Mouse (Mus musculus) midbrain, postnatal 0 days (tissue): ENCODE measurements around the gene Sept9. TPM values are rescaled to one million over a fixed set of nuclear protein-coding genes. Genes with fewer than 3 reads are reported as not detected.

ENCODE experiments used
- ATAC-seq: fragments of 200-750 bp; cut with Nextera tagmentation; 2 replicates; pipeline ENCODE4 v1.8.0; 2017; ENCODE audit warnings: moderate number of reproducible peaks, mild to moderate bottlenecking, moderate TSS enrichment, moderate library complexity; ENCODE audit not compliant: low FRiP score
- DNase-seq: peaks from one replicate; pipeline ENCODE4 v3.0.0-alpha.2; 2015; ENCODE audit warnings: low spot score
- H3K27ac ChIP-seq: fragments of 300-500 bp; sonication (generic); 2 replicates; pipeline ENCODE4 v1.5.1; 2014; ENCODE audit warnings: low read depth, mild to moderate bottlenecking, low read length, mixed read lengths
- H3K27me3 ChIP-seq: fragments of 300-500 bp; sonication (generic); 2 replicates; pipeline ENCODE4 v1.6.1; 2014; ENCODE audit warnings: low read length, control low read depth, mixed read lengths; ENCODE audit not compliant: insufficient read depth
- H3K36me3 ChIP-seq: fragments of 300-500 bp; sonication (generic); 2 replicates; pipeline ENCODE4 v1.6.1; 2014; ENCODE audit warnings: low read length, control low read depth, mixed read lengths; ENCODE audit not compliant: insufficient read depth
- H3K4me1 ChIP-seq: fragments of 300-500 bp; sonication (generic); 2 replicates; pipeline ENCODE4 v1.6.1; 2014; ENCODE audit warnings: mild to moderate bottlenecking, control low read depth, antibody characterized with exemption, low read length, mixed read lengths; ENCODE audit not compliant: insufficient read depth
- H3K4me2 ChIP-seq: fragments of 300-500 bp; sonication (generic); 2 replicates; pipeline ENCODE4 v1.6.1; 2014; ENCODE audit warnings: low read depth, mild to moderate bottlenecking, low read length, mixed read lengths; ENCODE audit not compliant: poor library complexity, severe bottlenecking
- H3K4me3 ChIP-seq: fragments of 300-500 bp; sonication (generic); 2 replicates; pipeline ENCODE4 v1.5.1; 2014; ENCODE audit warnings: low read depth, mild to moderate bottlenecking, low read length, moderate library complexity
- H3K9ac ChIP-seq: fragments of 300-500 bp; sonication (generic); replicated peaks from 2 replicates; pipeline ENCODE4 v1.6.1; 2014; ENCODE audit warnings: mild to moderate bottlenecking, low read length, moderate library complexity, mixed read lengths; ENCODE audit not compliant: poor library complexity, severe bottlenecking
- H3K9me3 ChIP-seq: fragments of 300-500 bp; sonication (generic); 2 replicates; pipeline ENCODE4 v1.6.1; 2016; ENCODE audit warnings: low read length, control low read depth
- CTCF ChIP-seq: IDR thresholded peaks from 2 replicates; pipeline ENCODE4 v1.5.1; 2016; ENCODE audit warnings: antibody characterized with exemption, mild to moderate bottlenecking
- WGBS: fragments of 180-500 bp; shearing (Covaris S2); extraction: QIAGEN DNeasy Blood & Tissue Kit; methylation state at CpG from one replicate; pipeline ENCODE4 v1.1.7; 2014; 5-methylcytosine and 5-hydroxymethylcytosine counted together
- polyA plus RNA-seq: library from polyadenylated mRNA; unstranded; fragments of >200 nt; fragmentation: Nextera tagmentation; extraction: Ambion mirVana; gene quantifications from 2 replicates; pipeline ENCODE4 v1.2.1, GENCODE M21; 2015
- total RNA-seq: library from RNA; depleted of rRNA; stranded (reverse); fragments of >200 nt; gene quantifications from 2 replicates; pipeline ENCODE4 v1.2.3, GENCODE M21; 2014

Gene Sept9
- total and polyA plus RNA-seq, 2 experiments from 2014 or later: 95.3 to 105 TPM

GRCm38 (mm10) chr11:117318731-117319542, 119.5 kb downstream of the Sept9 start:
- peak overlapping the region; percentile 18; the same call in 1 of the 2 replicates for H3K27ac ChIP-seq
- no peaks in the 10 kb centered on the region for H3K36me3 ChIP-seq
- DNase-seq (no peak), ATAC-seq (no peak)
- WGBS: 67% methylated on average over 12 of the region's 12 CpGs
- peaks cover 7% of the 10 kb centered on the region; the same call in 1 of the 2 replicates for H3K4me1 ChIP-seq
- no peaks in the 10 kb centered on the region for H3K27me3 ChIP-seq
- TF ChIP-seq CTCF: no peak
- H3K9ac ChIP-seq: no peak overlapping the region
- no peak overlapping the region for H3K4me2 ChIP-seq
- H3K9me3 ChIP-seq: no peaks in the 10 kb centered on the region
- H3K4me3 ChIP-seq: no peak overlapping the region

- Histone ChIP-seq H3K4me2 (no peak overlapping the region), H3K4me3 (no peak overlapping the region), H3K4me1 (peaks cover 7% of the 10 kb centered on the region; the same call in 1 of the 2 replicates), H3K27me3 (no peaks in the 10 kb centered on the region), H3K36me3 (no peaks in the 10 kb centered on the region), H3K27ac (0 out of 2 replicates have a peak overlapping the region, but pooled peaks have one; percentile 32), H3K9ac (no peak overlapping the region), H3K9me3 (no peaks in the 10 kb centered on the region)
- no peak for TF ChIP-seq CTCF
- no peak for DNase-seq
- 0 out of 2 replicates have a peak, but pooled peaks have one; percentile 29 for ATAC-seq
- WGBS: 50% methylated on average over 13 of the region's 15 CpGs
These were observed 120.3 kb downstream of the Sept9 start for GRCm38 (mm10) chr11:117319543-117320335.

- H3K9me3 ChIP-seq: no peaks in the 10 kb centered on the region
- no peaks in the 10 kb centered on the region for H3K36me3 ChIP-seq
- H3K4me3 ChIP-seq: no peak overlapping the region
- TF ChIP-seq CTCF: no peak
- ATAC-seq (no peak), DNase-seq (no peak)
- H3K4me2 ChIP-seq: no peak overlapping the region
- 78% methylated on average over 3 of the region's 3 CpGs for WGBS
- no peaks in the 10 kb centered on the region for H3K27me3 ChIP-seq
- no peak overlapping the region for H3K9ac ChIP-seq
- H3K4me1 ChIP-seq: peaks cover 7% of the 10 kb centered on the region; the same call in 1 of the 2 replicates
- 0 out of 2 replicates have a peak overlapping the region, but pooled peaks have one; percentile 2 for H3K27ac ChIP-seq
These were observed 121.0 kb downstream of the Sept9 start for GRCm38 (mm10) chr11:117320482-117320881.

GRCm38 (mm10) chr11:117321311-117321971, 122.0 kb downstream of the Sept9 start:
- no peak overlapping the region for H3K9ac ChIP-seq
- H3K4me1 ChIP-seq: peaks cover 7% of the 10 kb centered on the region; the same call in 1 of the 2 replicates

GRCm38 (mm10) chr11:117322311-117322710, 122.8 kb downstream of the Sept9 start:
- ATAC-seq (no peak), DNase-seq (no peak)
- no peak overlapping the region for H3K4me3 ChIP-seq
- no peaks in the 10 kb centered on the region for H3K27me3 ChIP-seq
- peaks cover 4% of the 10 kb centered on the region for H3K4me1 ChIP-seq
- no peak overlapping the region for H3K4me2 ChIP-seq
- no peaks in the 10 kb centered on the region for H3K36me3 ChIP-seq
- no peak overlapping the region for H3K9ac ChIP-seq
- H3K9me3 ChIP-seq: no peaks in the 10 kb centered on the region
- TF ChIP-seq CTCF: no peak
- WGBS: 94% methylated on average over 3 of the region's 3 CpGs
- no peak overlapping the region for H3K27ac ChIP-seq

More at GRCm38 (mm10) chr11:117321311-117321971, 122.0 kb downstream of the Sept9 start:
- no peak for DNase-seq
- no peak overlapping the region for H3K27ac ChIP-seq
- no peak overlapping the region for H3K4me3 ChIP-seq
- TF ChIP-seq CTCF: no peak
- WGBS: 79% methylated on average over 9 of the region's 9 CpGs
- no peak overlapping the region for H3K4me2 ChIP-seq
- H3K36me3 ChIP-seq: no peaks in the 10 kb centered on the region
- H3K27me3 ChIP-seq: no peaks in the 10 kb centered on the region
- H3K9me3 ChIP-seq: no peaks in the 10 kb centered on the region
- no peak for ATAC-seq
